Mouse (Mus musculus): ENCODE results near the gene Ski.

DNA sequence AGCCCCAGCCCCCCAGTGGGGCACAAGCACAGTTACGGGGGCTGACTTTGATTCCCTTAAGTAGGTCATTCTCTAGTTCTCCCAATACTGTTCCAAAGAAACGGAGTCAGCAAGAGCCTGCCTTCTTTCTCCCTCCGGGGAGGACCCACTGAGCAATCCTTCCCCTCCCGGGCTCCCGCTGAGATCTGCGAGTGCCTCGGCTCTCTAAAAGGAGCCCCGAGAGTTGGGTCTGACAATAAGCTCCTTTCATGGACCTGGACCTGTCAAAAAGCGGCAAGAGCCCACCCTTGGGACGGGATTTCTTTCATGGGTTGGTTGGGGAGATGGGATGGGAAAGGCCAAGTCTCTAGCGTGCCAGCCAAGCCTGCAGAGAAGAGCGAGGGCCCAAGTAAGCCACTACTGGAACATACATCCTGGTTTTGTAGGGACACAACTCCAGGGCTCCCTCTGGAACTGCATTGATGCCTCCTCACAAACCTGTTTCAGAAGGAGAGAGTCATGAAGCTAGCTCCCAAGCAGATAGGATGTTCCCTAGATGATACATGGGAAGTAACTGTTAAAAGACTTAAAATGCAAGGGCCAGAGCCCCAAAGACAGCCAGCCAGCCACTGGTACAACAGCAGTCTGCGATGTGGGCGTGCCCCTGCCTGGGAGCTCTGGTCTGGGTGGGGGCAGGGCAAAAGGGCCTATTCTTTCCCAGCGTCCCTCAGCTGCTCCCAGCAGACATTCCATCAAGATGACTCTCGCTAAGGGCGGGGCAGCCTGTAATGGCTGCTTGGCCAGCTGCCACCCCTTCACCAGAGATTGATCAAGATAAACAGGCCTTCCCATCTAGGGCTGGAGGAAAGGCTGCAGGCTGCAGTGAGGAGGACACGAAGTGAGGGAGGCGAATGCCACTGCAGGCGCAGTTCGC is 49.2 kb downstream of the Ski start:
- no peak for TF ChIP-seq CTCF (IDR thresholded peaks at IDR 0.05; ENCODE audit: extremely low read depth, insufficient read depth, insufficient read length, insufficient replicate concordance)
- no peak for TF ChIP-seq POLR2A (IDR thresholded peaks at IDR 0.05; ENCODE audit: low read depth, low read length)
